ENCODE assay signal across 1 mouse cellular context in the genomic region with DNA sequence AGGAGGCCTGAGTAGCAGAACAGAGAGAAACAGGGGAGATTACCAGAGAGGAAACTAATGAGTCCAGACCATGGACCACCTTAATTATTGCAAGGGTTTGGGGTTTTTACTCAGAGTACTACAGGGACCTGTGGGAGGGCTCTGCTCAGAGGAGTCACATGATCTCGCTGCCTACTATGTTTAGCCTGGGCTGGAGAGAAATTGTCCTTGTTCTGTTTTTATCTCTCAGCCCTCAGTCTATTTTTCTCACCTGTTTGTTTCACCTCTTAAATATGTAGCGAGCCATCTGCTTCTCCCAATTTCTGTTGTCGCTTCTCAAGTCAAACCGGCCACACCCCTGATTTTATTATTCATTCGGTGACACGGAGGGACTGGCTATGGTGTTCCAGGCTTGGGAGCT.
TF ChIP-seq lines count a peak whose summit lies in the region.

No protein-coding gene starts in this region.

TF ChIP-seq in CH12.LX, 34 proteins besides CTCF, POLR2A, EP300 and RAD21 (continued from another document):
- TF ChIP-seq TBP (conservative IDR thresholded peaks at IDR 0.05; ENCODE audit: low read depth, low read length), result 0 out of 2 replicates have a peak, but pooled peaks have one; percentile 48
- TF ChIP-seq MYC (IDR thresholded peaks at IDR 0.05; ENCODE audit: low read depth, low read length), result no peak
- no peak for TF ChIP-seq UBTF (IDR thresholded peaks at IDR 0.05; ENCODE audit: low read depth, low read length)
- no peak for TF ChIP-seq CHD1 (IDR thresholded peaks at IDR 0.05; ENCODE audit: low read depth, low read length)
